Mouse (Mus musculus) heart, adult 2 months (tissue): ENCODE data around the gene Lbx2.

Experiments used
- CTCF ChIP-seq: fragments of 200-600 bp; IDR thresholded peaks from 2 replicates; pipeline ENCODE4 v1.8.1; 2022; ENCODE audit warnings: antibody characterized with exemption, mild to moderate bottlenecking, moderate library complexity
- EP300 ChIP-seq: fragments of 200-500 bp; IDR thresholded peaks from 2 replicates; pipeline ENCODE4 v1.6.1; 2011; ENCODE audit warnings: low read depth, low read length, control low read depth; ENCODE audit not compliant: insufficient read depth

GRCm38 (mm10) chr6:83127419-83127818 lies 41.3 kb downstream of the Lbx2 start:
- peak; percentile 58 for TF ChIP-seq CTCF
- no peak for TF ChIP-seq EP300
